ENCODE assay signal across 35 mouse cellular contexts in the genomic region with DNA sequence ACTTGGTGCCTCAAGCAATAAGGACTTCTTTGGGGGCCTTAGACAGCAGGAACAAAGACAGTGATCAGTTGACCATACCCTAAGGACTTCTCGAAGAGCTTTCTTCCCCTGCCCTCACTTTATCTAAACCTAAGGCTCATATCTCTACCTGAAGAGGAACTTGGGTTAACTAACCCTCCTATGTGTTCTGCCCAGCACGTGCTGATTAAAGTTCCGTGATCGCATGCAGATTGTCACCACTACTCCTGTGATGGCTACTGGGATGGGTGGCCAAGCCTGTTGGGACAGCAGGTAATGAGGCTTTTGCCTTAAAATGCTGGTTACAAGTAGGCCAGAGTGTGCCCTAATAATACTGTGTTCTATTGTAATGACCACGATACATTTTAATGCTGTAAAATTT. TPM values are rescaled to one million over a fixed set of nuclear protein-coding genes. Genes with fewer than 3 reads are reported as not detected.
"Had no signal": no experiment of that assay in that cellular context is flagged by ENCODE, and none has a peak within 500 bp of the region (broad histone marks: within the 10 kb centered on the region; RNA-seq: fewer than 3 reads in every experiment).

No protein-coding gene starts in this region.

- H3K9me3 ChIP-seq: limb, embryonic 10.5 days; limb, embryonic 12.5 days; limb, embryonic 13.5 days; limb, embryonic 15.5 days; liver, embryonic 12.5 days; liver, embryonic 13.5 days; liver, embryonic 15.5 days; lung, embryonic 15.5 days; megakaryocyte, embryonic 14.5 days; midbrain, embryonic 10.5 days; midbrain, embryonic 12.5 days; midbrain, embryonic 13.5 days; midbrain, embryonic 15.5 days; neural tube, embryonic 12.5 days had no signal

- H3K27me3 ChIP-seq: limb, embryonic 12.5 days; limb, embryonic 13.5 days; limb, embryonic 15.5 days; lung, embryonic 15.5 days; midbrain, embryonic 12.5 days; midbrain, embryonic 13.5 days; midbrain, embryonic 15.5 days; neural tube, embryonic 12.5 days had no signal

- H3K4me3 ChIP-seq: limb, embryonic 10.5 days; limb, embryonic 12.5 days; limb, embryonic 13.5 days; limb, embryonic 15.5 days; liver, embryonic 12.5 days; liver, embryonic 13.5 days; liver, embryonic 15.5 days; lung, embryonic 15.5 days; megakaryocyte, embryonic 14.5 days; midbrain, embryonic 10.5 days; midbrain, embryonic 12.5 days; midbrain, embryonic 13.5 days; midbrain, embryonic 15.5 days; myocyte; neural tube, embryonic 12.5 days had no signal

- DNase-seq: left cerebral cortex, postnatal 4 days; liver; liver, embryonic 13.5 days; liver, postnatal 0 days; lung, adult 18-20 months; lung, adult 2 months; lung, embryonic 14.5 days; lung, postnatal 10 days; lung, postnatal 14 days; lung, postnatal 36 days; lung, postnatal 4 days; midbrain, embryonic 14.5 days had no signal

- H3K4me1 ChIP-seq: limb, embryonic 10.5 days; limb, embryonic 12.5 days; midbrain, embryonic 12.5 days; midbrain, embryonic 15.5 days; neural tube, embryonic 12.5 days had no signal

- H3K36me3 ChIP-seq: limb, embryonic 10.5 days; limb, embryonic 12.5 days; limb, embryonic 13.5 days; limb, embryonic 15.5 days; liver, embryonic 12.5 days; liver, embryonic 13.5 days; liver, embryonic 15.5 days; lung, embryonic 15.5 days; midbrain, embryonic 10.5 days; midbrain, embryonic 12.5 days; midbrain, embryonic 13.5 days; midbrain, embryonic 15.5 days; neural tube, embryonic 12.5 days had no signal

- H3K27ac ChIP-seq: limb, embryonic 10.5 days; limb, embryonic 12.5 days; limb, embryonic 13.5 days; limb, embryonic 15.5 days; liver, embryonic 12.5 days; liver, embryonic 13.5 days; liver, embryonic 14.5 days; liver, embryonic 15.5 days; lung, embryonic 15.5 days; macrophage; midbrain, embryonic 10.5 days; midbrain, embryonic 12.5 days; midbrain, embryonic 13.5 days; midbrain, embryonic 15.5 days; neural tube, embryonic 12.5 days had no signal

- H3K9ac ChIP-seq: limb, embryonic 12.5 days; limb, embryonic 13.5 days; limb, embryonic 15.5 days; liver, embryonic 12.5 days; liver, embryonic 13.5 days; liver, embryonic 14.5 days; liver, embryonic 15.5 days; liver, postnatal 0 days; lung, embryonic 14.5 days; lung, embryonic 15.5 days; midbrain, embryonic 12.5 days; midbrain, embryonic 13.5 days; midbrain, embryonic 15.5 days; neural tube, embryonic 12.5 days had no signal

RNA-seq across cellular contexts. Expression of gene Adra1d, which starts 26.9 kb away (rescaled TPM):
- total RNA-seq: liver, adult 2 months; megakaryocyte progenitor cell, adult 5-6 weeks; megakaryocyte, adult 5-6 weeks; megakaryocyte-erythroid progenitor cell, adult 5-6 weeks; monocyte, adult 5-6 weeks had no signal
- polyA plus RNA-seq: limb, embryonic 10.5 days; limb, embryonic 11.5 days; limb, embryonic 12.5 days; macrophage; midbrain, embryonic 13.5 days; midbrain, embryonic 14.5 days; midbrain, embryonic 16.5 days had no signal
